Mouse (Mus musculus) adrenal gland, adult 18-20 months (tissue): Measurements from ENCODE around the gene Klf2. TPM values are rescaled to one million over a fixed set of nuclear protein-coding genes. Genes with fewer than 3 reads are reported as not detected.

Experiments used
- DNase-seq, 2 experiments: peaks; one replicate each; pipeline ENCODE4 v3.0.0; 2021 to 2022; ENCODE audit warnings: low spot score in 2 of 2
- long read RNA-seq, 2 experiments: library from polyadenylated mRNA; stranded (forward); transcript quantifications; one replicate each; pipeline ENCODE4 v2.0.0; 2021
- total RNA-seq, 2 experiments: library from RNA; stranded (reverse); gene quantifications; 1 replicate in 1 of 2; 2 replicates in 1 of 2; pipeline ENCODE4 v1.2.3; 2021

Gene Klf2
- total RNA-seq = 10 to 100 TPM; 44.4 to 68.3 TPM
- long read RNA-seq, experiment 1, transcript Klf2-201 (3 exons, 1,847 nt) = major isoform, 48 of 52 reads
- long read RNA-seq, experiment 1, partial matches to known transcripts = 3 of 52 reads
- long read RNA-seq, experiment 1, other reads (novel, unspliced or antisense) = 1 of 52 reads
- long read RNA-seq, experiment 2, transcript Klf2-201 (3 exons, 1,847 nt) = major isoform, 56 of 81 reads
- long read RNA-seq, experiment 2, partial matches to known transcripts = 22 of 81 reads
- long read RNA-seq, experiment 2, other reads (novel, unspliced or antisense) = 3 of 81 reads

DNA sequence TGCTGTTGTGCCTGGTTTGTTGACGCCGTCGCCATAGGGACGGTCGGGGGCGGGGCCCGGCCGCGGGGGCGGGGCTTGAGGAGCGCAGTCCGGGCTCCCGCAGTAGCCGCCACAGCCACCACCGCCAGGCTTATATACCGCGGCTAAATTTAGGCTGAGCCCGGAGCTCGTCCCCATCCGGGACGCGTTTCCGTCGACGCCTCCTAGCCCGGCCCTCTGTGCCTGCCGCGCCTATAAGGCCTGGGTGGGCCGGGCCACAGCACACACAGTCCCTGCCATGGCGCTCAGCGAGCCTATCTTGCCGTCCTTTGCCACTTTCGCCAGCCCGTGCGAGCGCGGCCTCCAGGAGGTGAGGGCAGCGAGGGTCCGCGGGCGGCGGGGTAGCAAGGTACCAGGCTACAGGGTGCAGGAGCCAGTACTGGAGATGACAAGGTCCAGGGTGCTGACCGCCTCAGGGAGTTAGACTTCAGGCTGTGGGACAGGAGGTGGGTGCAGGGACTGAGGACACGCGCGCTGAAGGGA is at the start of gene Klf2:
TSS of gene Klf2 (plus strand) at position 233 of the 522 bp plus-strand sequence.
- peak; percentile 97 to 98 for DNase-seq

GRCm38 (mm10) chr8:72270606-72271005 is 48.2 kb upstream of the Klf2 start:
- no peak for DNase-seq

- no peak for DNase-seq
Observed at GRCm38 (mm10) chr8:72271051-72271660, 47.7 kb upstream of the Klf2 start.

DNA sequence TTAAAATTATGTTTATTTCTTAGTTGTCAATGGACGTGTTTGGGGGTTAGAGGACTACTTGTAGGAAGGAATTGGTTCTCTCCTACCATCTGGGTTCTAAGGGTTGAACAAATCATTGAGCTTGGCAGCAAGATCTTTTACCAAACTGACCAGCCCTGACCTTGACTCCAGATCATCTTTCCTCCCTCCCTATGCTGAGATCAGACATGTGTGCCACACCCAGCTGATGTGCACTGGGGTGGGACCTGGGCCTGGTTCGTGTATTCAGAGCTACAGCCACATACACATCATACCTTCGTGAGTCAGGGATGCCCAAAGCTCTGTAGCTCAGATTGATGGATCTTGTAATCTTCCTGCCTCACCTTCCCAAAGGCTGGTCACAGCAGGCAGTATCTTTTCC is 47.1 kb upstream of the Klf2 start:
- DNase-seq = no peak

DNA sequence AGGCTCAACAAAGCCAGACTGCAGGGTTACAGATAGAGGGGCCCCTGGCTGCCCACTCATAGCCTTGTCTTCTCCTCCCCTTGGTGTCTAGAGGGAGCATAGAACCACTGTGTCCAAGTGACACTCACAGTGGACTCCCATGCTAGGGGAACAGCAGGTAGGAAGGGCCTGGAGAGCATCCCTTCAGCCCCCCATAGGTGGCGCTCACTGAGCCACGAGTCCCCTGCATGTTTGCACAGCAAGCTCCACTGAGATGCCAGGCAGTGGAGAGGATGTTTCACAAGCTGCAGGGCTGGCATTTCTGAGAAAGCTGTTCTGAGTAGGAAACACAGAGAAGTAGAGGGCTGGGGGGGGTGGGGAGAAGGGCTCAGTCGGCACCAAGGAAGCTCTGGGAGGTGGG is 46.5 kb upstream of the Klf2 start:
- DNase-seq = peak; percentile 60 to 63

DNA sequence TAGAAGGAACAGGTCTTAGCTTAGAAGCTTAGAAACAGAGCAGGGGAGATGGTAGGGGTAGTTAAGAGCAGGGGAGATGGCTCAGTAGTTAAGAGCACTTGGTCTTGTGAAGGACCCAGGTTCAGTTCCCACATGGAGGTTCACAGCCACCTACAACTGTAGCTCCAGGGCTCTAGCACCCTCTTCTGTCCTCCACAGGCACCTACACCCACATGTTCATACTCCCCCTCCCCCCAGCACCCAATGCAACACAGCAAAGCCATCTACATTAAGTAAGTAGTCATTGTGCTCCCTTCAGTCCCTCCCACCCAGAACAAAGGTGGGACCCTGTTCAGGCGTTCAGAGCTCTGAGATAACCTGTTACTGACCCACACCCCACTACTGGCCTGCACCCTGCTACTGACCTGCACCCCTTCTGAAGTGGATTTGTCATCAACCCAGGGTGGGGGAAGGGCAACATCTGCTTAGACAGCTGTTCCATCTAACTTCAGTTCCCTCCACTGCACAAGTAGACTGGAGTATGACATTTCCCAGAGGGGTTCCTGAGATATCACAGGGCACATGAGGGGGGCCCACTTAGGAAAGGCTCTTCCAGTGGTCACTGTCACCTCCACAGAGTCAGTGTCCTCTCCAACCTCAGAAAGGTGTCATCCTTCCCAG is 45.6 kb upstream of the Klf2 start:
- DNase-seq = no peak

- no peak for DNase-seq
Observed at GRCm38 (mm10) chr8:72273807-72274206, 45.0 kb upstream of the Klf2 start.

DNA sequence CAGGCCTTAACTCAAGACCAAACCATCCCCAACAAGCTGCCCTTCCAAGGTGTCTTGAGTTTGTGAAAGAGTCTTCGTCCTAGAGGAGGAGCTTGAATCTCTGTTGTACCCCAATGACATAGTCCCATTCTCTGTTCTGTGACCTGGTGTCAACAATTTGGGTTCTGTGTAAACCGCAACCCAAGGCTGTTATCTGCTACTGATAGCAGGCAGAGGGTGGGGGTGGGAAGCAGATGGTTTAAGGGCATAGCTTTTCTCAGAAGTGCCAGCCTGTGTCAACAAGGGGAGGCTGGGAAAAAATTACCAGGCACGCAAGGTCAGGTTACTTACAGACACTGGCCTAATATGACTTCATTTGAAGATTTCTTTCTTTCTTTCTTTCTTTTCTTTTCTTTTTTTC is 41.6 kb upstream of the Klf2 start:
- DNase-seq = no peak

DNA sequence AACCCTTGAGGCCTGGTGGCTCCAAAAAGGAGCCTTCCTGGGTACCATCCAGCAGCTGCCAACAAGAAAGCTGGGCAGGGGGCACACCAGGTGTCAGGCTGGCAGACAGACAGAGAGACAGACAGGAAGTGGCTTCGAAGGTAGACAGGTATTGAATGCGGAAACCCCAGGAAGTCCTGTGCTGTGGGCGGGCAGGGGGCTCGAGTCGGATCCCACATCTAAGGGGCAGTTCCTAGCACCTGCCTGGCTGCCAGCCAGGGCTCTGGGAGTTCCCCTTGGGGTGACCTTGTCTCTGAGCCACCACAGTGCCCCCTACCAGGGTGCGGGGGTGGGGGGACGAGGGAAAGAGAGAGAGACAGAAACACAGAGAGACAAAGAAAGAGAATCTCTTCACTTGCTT is 39.7 kb upstream of the Klf2 start:
- DNase-seq = no peak

GRCm38 (mm10) chr8:72281634-72282033 is 37.2 kb upstream of the Klf2 start:
- no peak for DNase-seq

DNA sequence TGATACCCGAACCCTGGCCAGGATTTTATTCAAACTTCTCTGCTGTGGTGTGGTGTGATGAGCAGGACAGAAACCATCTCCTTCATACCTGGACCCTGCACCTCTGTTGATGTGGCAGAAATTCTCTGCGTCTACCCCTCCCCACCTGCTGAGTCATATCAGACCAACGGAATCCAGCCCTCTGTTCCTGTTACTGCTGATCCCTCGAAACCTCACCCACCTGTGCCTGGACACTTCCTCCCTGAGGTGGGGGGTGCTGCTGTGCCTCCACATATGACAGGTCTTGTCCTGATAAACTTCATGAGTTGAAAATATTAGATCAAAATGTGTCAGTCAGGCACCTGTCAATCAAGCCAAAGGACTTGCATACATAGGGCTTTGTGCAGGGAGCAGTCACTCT is 33.5 kb upstream of the Klf2 start:
- no peak for DNase-seq

DNA sequence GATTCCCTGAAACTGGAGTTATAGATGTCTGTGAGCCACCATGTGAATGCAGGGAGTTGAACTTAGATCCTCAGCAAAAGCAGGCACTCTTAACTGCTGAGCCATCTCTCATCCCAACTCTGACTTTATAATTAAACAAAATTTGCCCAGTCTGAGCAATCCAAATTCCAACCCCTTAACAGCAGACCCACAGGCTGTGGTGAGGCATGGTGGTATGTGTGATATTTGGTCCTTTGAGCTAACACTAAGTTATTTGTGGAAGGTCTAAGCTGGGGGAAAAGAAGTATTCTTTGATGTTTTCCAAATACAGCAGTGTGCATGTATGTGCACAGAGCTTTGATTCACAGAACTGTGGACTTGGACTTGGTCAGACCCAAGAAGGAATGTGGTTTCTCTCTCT is 29.8 kb upstream of the Klf2 start:
- no peak for DNase-seq

DNA sequence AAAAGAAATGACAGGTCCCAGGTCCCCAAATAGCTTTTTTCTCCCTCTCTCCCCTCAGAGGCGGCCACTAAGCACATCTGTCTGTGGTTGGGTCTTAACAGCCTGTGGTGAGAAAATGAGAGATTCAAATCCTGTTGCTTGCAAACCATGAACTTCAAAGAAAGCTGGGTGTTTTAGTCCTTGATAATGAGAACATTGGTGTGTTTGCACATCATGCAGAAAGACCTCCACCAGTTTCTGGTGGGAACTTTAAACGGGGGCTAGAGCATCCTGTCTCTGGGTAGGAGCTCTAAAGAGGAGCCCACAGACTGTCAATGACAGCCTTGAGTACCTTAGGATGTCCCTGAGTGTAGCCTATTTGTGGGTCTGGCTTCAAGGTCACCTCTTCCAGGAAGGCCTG is 27.7 kb upstream of the Klf2 start:
- no peak for DNase-seq

- no peak for DNase-seq
Observed at GRCm38 (mm10) chr8:72293309-72293708, 25.5 kb upstream of the Klf2 start.

DNA sequence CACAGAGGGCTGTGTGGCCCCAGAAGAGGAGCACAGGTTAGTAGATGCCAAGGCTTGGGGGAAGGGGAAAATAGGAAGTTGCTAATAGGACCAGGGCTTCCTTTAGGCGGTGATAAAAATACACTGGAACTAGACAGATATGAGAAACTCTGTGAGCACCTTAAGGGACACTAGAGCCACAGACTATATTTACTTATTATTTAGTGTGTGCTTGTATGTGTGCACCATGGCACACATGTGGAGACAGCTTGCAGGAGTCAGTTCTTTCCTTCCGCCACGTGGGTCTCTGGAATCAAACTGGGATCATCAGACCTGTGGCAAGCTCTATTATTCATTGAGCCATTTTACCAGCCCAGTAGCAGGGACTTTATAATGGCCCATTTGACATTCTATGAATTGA is 23.7 kb upstream of the Klf2 start:
- DNase-seq = no peak

GRCm38 (mm10) chr8:72295679-72296078 is 23.2 kb upstream of the Klf2 start:
- peak; percentile 56 to 78 for DNase-seq

- no peak for DNase-seq
Observed at GRCm38 (mm10) chr8:72296561-72296960, 22.3 kb upstream of the Klf2 start.

DNA sequence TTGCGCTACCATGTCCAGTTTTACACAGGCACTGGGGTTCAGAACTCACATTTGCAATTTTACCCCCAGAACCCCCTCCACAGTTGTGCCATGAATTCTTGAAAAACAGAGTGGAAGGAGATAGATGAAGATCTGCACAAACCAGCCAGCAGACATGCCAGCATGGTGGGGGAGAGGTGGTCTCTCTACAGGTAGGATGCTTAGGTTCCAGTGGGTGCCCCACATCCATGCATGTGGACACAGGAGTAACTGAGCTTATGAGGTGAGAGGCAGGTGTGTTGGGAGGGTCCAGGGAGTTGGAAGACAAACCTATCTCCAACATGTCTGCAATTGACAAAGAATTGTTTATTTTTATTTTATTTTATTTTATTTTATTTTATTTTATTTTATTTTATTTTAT is 19.9 kb upstream of the Klf2 start:
- no peak for DNase-seq

GRCm38 (mm10) chr8:72300654-72301400 is 18.0 kb upstream of the Klf2 start:
- no peak for DNase-seq

DNA sequence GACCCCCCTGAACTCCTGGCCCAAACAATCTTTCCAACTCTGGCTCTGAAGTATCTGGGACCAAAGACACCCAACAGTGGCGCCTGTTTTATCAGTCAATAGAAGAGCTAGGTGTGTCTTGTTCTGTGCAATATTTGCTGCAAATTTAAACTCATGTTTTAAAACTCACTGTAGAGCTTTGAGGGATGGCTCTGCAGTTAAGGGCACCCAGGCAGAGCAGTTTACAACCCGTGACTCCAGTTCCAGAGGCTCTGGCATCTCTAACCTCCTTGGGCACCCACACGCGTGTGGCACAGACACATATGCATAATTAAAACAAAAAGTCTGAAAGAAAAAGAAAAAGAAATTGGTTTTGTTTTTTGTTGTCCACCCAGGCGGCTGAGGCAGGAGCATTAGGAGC is 17.3 kb upstream of the Klf2 start:
- no peak for DNase-seq

DNA sequence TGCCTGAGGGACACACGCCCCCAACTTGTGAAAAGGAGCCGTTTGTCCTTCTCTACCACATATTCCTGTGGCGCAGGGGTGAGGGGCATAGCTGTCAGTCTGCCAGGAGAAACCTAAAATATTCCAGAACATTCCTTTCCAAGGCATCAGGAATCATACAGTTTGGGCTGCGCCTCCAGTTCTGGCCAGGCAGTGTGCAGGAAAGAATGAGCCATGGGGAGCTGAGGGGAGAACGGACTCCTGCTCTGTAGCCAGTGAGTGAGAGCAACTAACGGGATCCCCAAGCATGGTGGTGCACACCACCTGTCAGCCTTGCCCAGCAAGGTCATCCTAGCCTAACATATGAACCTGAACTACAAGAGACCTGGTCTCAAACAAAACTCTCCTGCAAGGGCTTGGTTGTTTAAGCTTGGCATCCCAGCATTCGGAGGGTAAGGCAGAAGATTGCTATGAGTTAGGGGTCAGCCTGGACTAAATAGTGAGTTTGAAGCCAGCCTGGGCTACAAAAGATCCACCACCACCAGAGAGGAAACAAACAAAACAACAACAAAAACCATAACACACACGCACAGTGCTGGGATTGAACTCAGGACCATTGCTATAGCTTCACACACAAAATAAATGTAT is 15.7 kb upstream of the Klf2 start:
- DNase-seq = peak in 1 of 2 experiments; percentile 12
